Mouse (Mus musculus) myocyte (in vitro differentiated cells): Measurements from ENCODE around the gene Cox15. TPM values are rescaled to one million over a fixed set of nuclear protein-coding genes. Genes with fewer than 3 reads are reported as not detected.
A peak's percentile ranks its signal among the peaks of the same experiment; 100 is the strongest.

Experiments
- H3K27me3 ChIP-seq: one replicate; pipeline ENCODE4 v1.6.1; 2011; ENCODE audit not compliant: control insufficient read depth, insufficient read depth, insufficient read length
- H3K36me3 ChIP-seq: one replicate; pipeline ENCODE4 v1.6.1; 2011; ENCODE audit not compliant: control insufficient read depth, insufficient read depth
- H3K4me2 ChIP-seq: one replicate; pipeline ENCODE4 v1.6.1; 2011; ENCODE audit warnings: low read depth, control low read depth
- H3K4me3 ChIP-seq: one replicate; pipeline ENCODE4 v1.5.1; 2011; ENCODE audit warnings: mild to moderate bottlenecking, control low read depth, moderate library complexity
- H3K79me2 ChIP-seq: one replicate; pipeline ENCODE4 v1.6.1; 2011; ENCODE audit not compliant: control insufficient read depth, insufficient read depth
- H3ac ChIP-seq: one replicate; pipeline ENCODE4 v1.6.1; 2011; ENCODE audit not compliant: control insufficient read depth, insufficient read length
- CEBPB ChIP-seq: IDR thresholded peaks from 2 replicates; pipeline ENCODE4 v1.6.1; 2011; ENCODE audit warnings: mild to moderate bottlenecking, moderate library complexity; ENCODE audit not compliant: poor library complexity, insufficient read depth, severe bottlenecking
- E2F4 ChIP-seq: IDR thresholded peaks from one replicate; pipeline ENCODE4 v1.6.1; 2011; ENCODE audit warnings: mild to moderate bottlenecking, control low read depth, moderate library complexity; ENCODE audit not compliant: insufficient read depth
- MAX ChIP-seq: IDR thresholded peaks from one replicate; pipeline ENCODE4 v1.6.1; 2011; ENCODE audit warnings: low read depth, mild to moderate bottlenecking, control low read depth
- MYOD1 ChIP-seq, 3 experiments: IDR thresholded peaks; one replicate each; pipeline ENCODE4 v1.6.1; 2011; ENCODE audit warnings: control low read depth in 2 of 3, low read depth in 2 of 3, mild to moderate bottlenecking in 2 of 3, moderate library complexity in 1 of 3; ENCODE audit not compliant: insufficient read length in 2 of 3, control insufficient read depth in 1 of 3
- MYOG ChIP-seq, 3 experiments: IDR thresholded peaks; one replicate each; pipeline ENCODE4 v1.6.1; 2011; ENCODE audit warnings: control low read depth in 2 of 3, low read depth in 2 of 3, mild to moderate bottlenecking in 2 of 3; ENCODE audit not compliant: insufficient read length in 2 of 3, control insufficient read depth in 1 of 3, insufficient read depth in 1 of 3
- POLR2A ChIP-seq: IDR thresholded peaks from one replicate; pipeline ENCODE4 v1.6.1; 2011; ENCODE audit warnings: low read depth, mild to moderate bottlenecking, control low read depth, moderate library complexity; ENCODE audit not compliant: insufficient read length
- POLR2AphosphoS2 ChIP-seq: IDR thresholded peaks from one replicate; pipeline ENCODE4 v1.6.1; 2011; ENCODE audit warnings: low read depth, control low read depth; ENCODE audit not compliant: insufficient read length
- REST ChIP-seq: IDR thresholded peaks from one replicate; pipeline ENCODE4 v1.6.1; 2011; ENCODE audit warnings: mild to moderate bottlenecking, control low read depth, moderate library complexity; ENCODE audit not compliant: insufficient read depth, insufficient read length
- SRF ChIP-seq: IDR thresholded peaks from one replicate; pipeline ENCODE4 v1.6.1; 2011; ENCODE audit warnings: low read depth; ENCODE audit not compliant: control insufficient read depth, insufficient read length
- TCF12 ChIP-seq: IDR thresholded peaks from one replicate; pipeline ENCODE4 v1.6.1; 2011; ENCODE audit warnings: mild to moderate bottlenecking, control low read depth; ENCODE audit not compliant: poor library complexity, insufficient read depth, severe bottlenecking
- TCF3 ChIP-seq: IDR thresholded peaks from one replicate; pipeline ENCODE4 v1.6.1; 2011; ENCODE audit warnings: low read depth, control low read depth; ENCODE audit not compliant: insufficient read length
- USF1 ChIP-seq: IDR thresholded peaks from one replicate; pipeline ENCODE4 v1.6.1; 2011; ENCODE audit warnings: low read depth, mild to moderate bottlenecking, control low read depth, moderate library complexity
- polyA plus RNA-seq: library from polyadenylated mRNA; unstranded; fragments of >200 nt; fragmentation: generic; extraction: Trizol; gene quantifications from one replicate; pipeline ENCODE4 v1.2.1, GENCODE M21; 2012; ENCODE audit warnings: missing spikeins

Cox15 gene
- polyA plus RNA-seq, 1 experiment = 11.5 TPM

- H3K27me3 ChIP-seq = no peaks in the 10 kb centered on the region
- TF ChIP-seq TCF12 (no peak), E2F4 (no peak), SRF (no peak), MYOG (IDR thresholded peaks at IDR 0.05; ENCODE audit: control insufficient read depth in 1 of 3, insufficient read depth in 1 of 3, insufficient read length in 2 of 3, low read depth in 2 of 3) (no peak), POLR2A (no peak), CEBPB (no peak), TCF3 (no peak), MYOD1 (IDR thresholded peaks at IDR 0.05; ENCODE audit: control insufficient read depth in 1 of 3, insufficient read length in 2 of 3, low read depth in 2 of 3) (no peak), USF1 (no peak), REST (no peak), MAX (no peak), POLR2AphosphoS2 (no peak)
- no peak overlapping the region for H3K4me2 ChIP-seq
- no peak overlapping the region for H3ac ChIP-seq
- peaks cover 3% of the 10 kb centered on the region for H3K36me3 ChIP-seq
- H3K79me2 ChIP-seq = no peaks in the 10 kb centered on the region
- H3K4me3 ChIP-seq = no peak overlapping the region
Measured at GRCm38 (mm10) chr19:43754872-43755271, 2.1 kb upstream of the Cox15 start.

GRCm38 (mm10) chr19:43754237-43754636, 1.4 kb upstream of the Cox15 start:
- TF ChIP-seq POLR2AphosphoS2 = no peak
- TF ChIP-seq E2F4 = no peak
- no peak for TF ChIP-seq TCF12
- no peak for TF ChIP-seq POLR2A
- no peak for TF ChIP-seq USF1
- TF ChIP-seq MYOD1 (IDR thresholded peaks at IDR 0.05; ENCODE audit: control insufficient read depth in 1 of 3, insufficient read length in 2 of 3, low read depth in 2 of 3) = no peak
- TF ChIP-seq MYOG (IDR thresholded peaks at IDR 0.05; ENCODE audit: control insufficient read depth in 1 of 3, insufficient read depth in 1 of 3, insufficient read length in 2 of 3, low read depth in 2 of 3) = no peak
- no peak for TF ChIP-seq TCF3
- TF ChIP-seq REST = no peak
- no peak for TF ChIP-seq MAX
- no peak for TF ChIP-seq CEBPB
- no peak for TF ChIP-seq SRF
- H3K79me2 ChIP-seq = no peaks in the 10 kb centered on the region
- H3K4me2 ChIP-seq = no peak overlapping the region
- H3ac ChIP-seq = no peak overlapping the region
- H3K4me3 ChIP-seq = no peak overlapping the region
- H3K36me3 ChIP-seq = peaks cover 5% of the 10 kb centered on the region
- no peaks in the 10 kb centered on the region for H3K27me3 ChIP-seq

- Histone ChIP-seq H3K27me3 (no peaks in the 10 kb centered on the region), H3K4me3 (peak overlapping the region; percentile 64)
Measured at GRCm38 (mm10) chr19:43753226-43753835, 531 bp upstream of the Cox15 start.

GRCm38 (mm10) chr19:43750008-43750407, 2.8 kb downstream of the Cox15 start:
- no peak for TF ChIP-seq TCF3
- no peak for TF ChIP-seq REST
- no peak for TF ChIP-seq USF1
- no peak for TF ChIP-seq POLR2A
- TF ChIP-seq E2F4 = no peak
- TF ChIP-seq TCF12 = no peak
- no peak for TF ChIP-seq MYOD1 (IDR thresholded peaks at IDR 0.05; ENCODE audit: control insufficient read depth in 1 of 3, insufficient read length in 2 of 3, low read depth in 2 of 3)
- no peak for TF ChIP-seq SRF
- no peak for TF ChIP-seq MAX
- no peak for TF ChIP-seq CEBPB
- TF ChIP-seq MYOG (IDR thresholded peaks at IDR 0.05; ENCODE audit: control insufficient read depth in 1 of 3, insufficient read depth in 1 of 3, insufficient read length in 2 of 3, low read depth in 2 of 3) = no peak
- no peak for TF ChIP-seq POLR2AphosphoS2
- Histone ChIP-seq H3K4me3 (no peak overlapping the region), H3K4me2 (no peak overlapping the region), H3K36me3 (peaks cover 45% of the 10 kb centered on the region), H3ac (no peak overlapping the region), H3K79me2 (no peaks in the 10 kb centered on the region), H3K27me3 (no peaks in the 10 kb centered on the region)

More at GRCm38 (mm10) chr19:43753226-43753835, 531 bp upstream of the Cox15 start:
- TF ChIP-seq MAX (no peak), POLR2AphosphoS2 (no peak), E2F4 (no peak), TCF12 (no peak), CEBPB (peak; percentile 99), SRF (no peak), MYOD1 (IDR thresholded peaks at IDR 0.05; ENCODE audit: control insufficient read depth in 1 of 3, insufficient read length in 2 of 3, low read depth in 2 of 3) (peak in 2 of 3 experiments; percentile 7 to 54), POLR2A (no peak), USF1 (no peak), TCF3 (no peak), MYOG (IDR thresholded peaks at IDR 0.05; ENCODE audit: control insufficient read depth in 1 of 3, insufficient read depth in 1 of 3, insufficient read length in 2 of 3, low read depth in 2 of 3) (peak in 2 of 3 experiments; percentile 16 to 61), REST (no peak)
- Histone ChIP-seq H3K36me3 (peaks cover 14% of the 10 kb centered on the region), H3ac (peak overlapping the region; percentile 49), H3K4me2 (peak overlapping the region; percentile 71), H3K79me2 (no peaks in the 10 kb centered on the region)
